Mouse (Mus musculus) right cerebral cortex, postnatal 25 days (tissue): ENCODE measurements at regions not wholly inside any gene's neighbourhood (a gene's known extent, or its start where the extent isn't known, plus 50 kb on each side); places are given as distances from the start of the nearest gene placed in this dataset.
A peak's percentile ranks its signal among the peaks of the same experiment; 100 is the strongest.
"Not testable (repeated sequence)": the region's sequence is repeated elsewhere in the genome, so short reads cannot be mapped to it uniquely, and the experiment has no call there.

ENCODE experiments used
- DNase-seq: peaks from one replicate; pipeline ENCODE4 v3.0.0; 2022

GRCm38 (mm10) chrX:135112109-135112508 is 65.3 kb downstream of the Gm15023 start:
- peak; percentile 31 for DNase-seq

GRCm38 (mm10) chrX:135110866-135111265 is 66.6 kb downstream of the Gm15023 start:
- DNase-seq = peak; percentile 29

DNA sequence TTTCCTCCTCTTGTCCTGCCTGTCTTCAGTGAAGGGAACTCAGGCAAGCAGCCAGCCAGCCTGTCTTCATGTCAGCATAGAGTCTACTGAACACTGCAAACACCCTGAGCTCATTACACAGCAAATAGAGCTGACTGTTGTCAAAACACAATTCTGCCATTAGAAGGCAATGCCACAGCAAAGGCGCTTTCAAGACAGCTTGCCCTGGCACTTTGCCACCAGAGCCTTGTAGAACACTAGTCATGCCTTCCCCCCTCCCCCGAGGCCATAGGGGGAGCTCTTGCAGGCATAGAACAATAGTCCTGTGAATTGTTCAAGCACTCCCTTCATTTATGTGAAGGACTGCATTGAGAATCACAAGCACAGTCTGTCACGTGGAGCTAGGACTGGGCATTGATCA is 75.8 kb downstream of the Gm15023 start:
- no peak for DNase-seq

GRCm38 (mm10) chrX:135098101-135098500 is 79.3 kb downstream of the Gm15023 start:
- no peak for DNase-seq

DNA sequence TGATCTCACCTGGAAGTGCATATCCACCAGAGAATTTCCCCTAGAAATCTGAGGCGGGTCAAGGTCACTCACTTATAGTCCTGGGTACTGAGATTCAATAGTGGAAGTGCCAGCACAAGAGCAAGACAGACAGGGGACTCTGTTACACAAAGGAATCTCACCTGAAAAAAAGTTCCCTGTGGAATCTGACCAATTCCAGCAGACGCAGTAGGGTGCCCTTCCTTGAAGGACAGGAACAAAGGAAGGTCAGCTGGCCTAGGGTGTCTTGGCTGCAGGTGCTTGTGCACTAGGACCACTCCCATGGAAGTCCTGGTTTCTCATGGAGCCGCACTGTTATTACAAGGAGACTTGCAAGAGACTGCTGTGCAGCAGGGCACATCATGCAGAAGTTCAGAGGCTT is 81.2 kb downstream of the Gm15023 start:
- DNase-seq = no peak

DNA sequence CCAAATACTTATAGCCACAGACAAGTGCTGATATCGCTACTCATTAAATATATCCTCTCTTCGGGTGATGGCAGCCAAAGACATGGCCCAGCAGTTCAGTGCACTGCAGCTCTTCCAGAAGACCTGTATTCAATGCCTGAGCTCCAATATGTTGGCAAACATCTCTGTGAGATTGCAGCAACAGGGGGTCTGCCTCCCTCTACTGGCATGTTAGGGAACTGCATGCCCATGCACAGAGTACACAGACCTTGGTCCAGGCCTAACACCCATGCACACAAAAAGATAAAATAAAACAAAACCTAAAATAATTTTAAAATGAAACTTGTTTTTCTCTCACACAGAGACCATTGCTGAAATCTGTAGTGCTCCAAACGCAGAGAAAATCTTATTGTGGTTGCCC is 82.1 kb upstream of the Zmat1 start:
- DNase-seq = peak; percentile 27

- not testable (repeated sequence) for DNase-seq
Observed at GRCm38 (mm10) chrX:135087068-135087579, 78.1 kb upstream of the Zmat1 start.

GRCm38 (mm10) chrX:135086564-135086963 is 77.6 kb upstream of the Zmat1 start:
- DNase-seq = not testable (repeated sequence)

DNA sequence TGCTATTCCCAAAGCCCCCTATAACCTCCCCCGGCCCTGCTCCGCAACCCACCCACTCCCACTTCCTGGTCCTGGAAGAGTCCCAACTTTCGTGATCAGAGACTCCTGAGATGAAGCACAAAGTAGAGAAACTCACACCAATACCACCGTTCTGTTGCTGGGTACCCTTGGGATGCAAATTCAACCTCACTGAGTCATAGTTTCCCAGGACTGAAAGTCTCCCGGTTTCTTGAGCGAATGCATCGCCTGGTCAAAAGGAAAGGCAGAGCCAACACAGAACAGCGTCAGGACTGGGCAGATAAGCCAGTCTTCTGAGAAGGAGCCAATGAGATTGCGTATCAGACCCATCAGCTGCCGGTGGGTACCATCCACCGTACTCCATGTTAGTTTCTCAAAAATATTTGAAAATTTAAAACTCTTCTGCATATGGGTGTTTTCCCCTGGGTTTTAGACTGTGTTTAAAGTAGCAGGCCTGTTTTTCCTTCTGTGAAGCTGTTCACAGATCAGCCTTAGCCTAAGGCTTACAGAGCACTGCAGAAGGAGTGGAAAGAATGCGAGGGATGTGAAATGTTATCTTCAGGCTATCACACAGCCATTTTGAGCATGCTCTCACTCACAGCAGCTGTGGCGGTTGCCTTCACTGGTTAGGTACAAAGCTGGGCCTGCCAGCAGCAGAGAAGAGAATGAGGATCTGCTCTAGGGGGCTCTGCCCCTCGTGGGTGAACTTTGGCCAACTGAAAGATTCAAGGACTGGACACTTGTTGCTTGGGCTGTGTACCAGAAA is 77.0 kb upstream of the Zmat1 start:
- DNase-seq = not testable (repeated sequence)

- DNase-seq = no peak
Observed at GRCm38 (mm10) chrX:135080380-135081158, 71.6 kb upstream of the Zmat1 start.

DNA sequence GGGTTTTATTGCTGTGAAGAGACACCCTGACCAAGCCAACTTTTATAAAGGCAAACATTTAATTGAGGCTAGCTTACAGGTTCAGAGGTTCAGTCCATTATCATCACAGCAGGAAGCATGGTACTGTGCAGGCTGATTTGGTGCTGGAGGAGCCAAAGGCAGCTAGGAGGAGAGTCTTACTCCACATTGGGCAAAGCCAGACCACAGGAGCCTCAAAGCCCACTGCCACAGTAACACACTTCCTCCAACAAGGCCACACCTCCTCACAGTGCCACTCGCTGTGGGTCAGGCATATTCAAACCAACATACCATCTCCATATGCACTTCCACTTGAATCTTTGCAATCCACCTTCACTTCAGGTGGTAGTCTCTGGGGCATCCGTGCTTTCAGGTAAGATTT is 70.4 kb upstream of the Zmat1 start:
- no peak for DNase-seq

DNA sequence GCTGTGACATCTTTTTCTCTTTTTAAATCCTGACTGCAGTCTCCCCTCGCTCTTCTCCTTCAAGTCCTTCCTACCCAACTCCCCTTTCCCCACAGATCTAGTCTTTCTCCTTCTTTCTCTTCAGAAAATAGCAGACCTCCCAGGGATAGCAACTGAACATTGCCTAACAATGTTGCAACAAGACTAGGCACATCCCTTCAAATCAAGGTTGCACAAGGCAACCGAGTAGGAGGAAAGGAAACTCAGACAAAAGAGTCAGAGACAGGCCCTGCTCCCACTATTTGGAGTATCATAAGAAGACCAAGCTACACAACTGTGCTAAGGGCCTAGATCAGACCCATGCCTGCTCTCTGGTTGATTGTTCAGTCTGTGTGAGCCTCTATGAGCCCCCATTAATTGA is 66.9 kb upstream of the Zmat1 start:
- DNase-seq = no peak

DNA sequence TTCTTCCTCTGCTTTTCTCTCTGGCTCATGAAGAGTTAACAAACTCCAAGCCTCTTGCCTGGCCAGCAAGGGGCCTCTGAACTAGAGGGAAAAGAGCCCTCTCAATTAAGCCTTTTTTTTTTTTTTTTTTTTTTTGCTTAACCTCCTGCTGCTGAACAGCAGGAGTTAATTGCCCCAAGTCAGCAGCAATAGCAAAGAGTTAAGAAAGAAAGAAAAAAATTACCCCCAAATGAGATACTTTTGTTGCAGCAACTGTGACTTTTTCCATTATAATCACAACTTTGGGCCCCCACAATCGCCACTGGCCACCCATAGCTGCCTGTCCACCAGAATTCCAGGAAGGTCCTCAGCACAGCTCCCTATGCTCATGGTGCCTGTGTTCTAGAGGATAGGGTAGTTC is 60.4 kb upstream of the Zmat1 start:
- DNase-seq = no peak

- no peak for DNase-seq
Observed at GRCm38 (mm10) chrX:135060184-135060583, 51.2 kb upstream of the Zmat1 start.

DNA sequence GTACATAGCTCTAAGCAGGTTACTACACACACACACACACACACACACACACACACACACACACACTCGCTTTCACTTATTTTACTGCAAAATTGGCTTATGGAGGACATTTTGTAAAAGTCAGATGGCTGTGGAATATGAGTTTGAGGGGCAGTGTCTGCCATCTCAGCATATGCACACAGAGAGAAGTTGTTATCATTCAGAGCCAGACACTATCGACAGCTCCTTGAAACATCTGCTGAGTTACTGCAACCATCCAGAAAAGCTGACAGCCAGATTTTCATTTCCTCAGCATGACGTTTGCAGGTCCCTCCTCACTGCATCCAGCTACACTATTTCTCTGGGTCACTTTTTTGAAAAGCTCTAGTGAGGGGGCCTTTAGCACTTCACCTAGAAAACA is 49.9 kb upstream of the Zmat1 start:
- no peak for DNase-seq
